Mouse (Mus musculus) right cerebral cortex, postnatal 36 days (tissue): Measurements from ENCODE around the gene Krtap13.
"Not testable (repeated sequence)": the region's sequence is repeated elsewhere in the genome, so short reads cannot be mapped to it uniquely, and the experiment has no call there.

ENCODE experiments used
- DNase-seq, 2 experiments: peaks; one replicate each; pipeline ENCODE4 v3.0.0; 2022; ENCODE audit warnings: low spot score in 2 of 2, mixed read lengths in 1 of 2

Gene Krtap13

DNA sequence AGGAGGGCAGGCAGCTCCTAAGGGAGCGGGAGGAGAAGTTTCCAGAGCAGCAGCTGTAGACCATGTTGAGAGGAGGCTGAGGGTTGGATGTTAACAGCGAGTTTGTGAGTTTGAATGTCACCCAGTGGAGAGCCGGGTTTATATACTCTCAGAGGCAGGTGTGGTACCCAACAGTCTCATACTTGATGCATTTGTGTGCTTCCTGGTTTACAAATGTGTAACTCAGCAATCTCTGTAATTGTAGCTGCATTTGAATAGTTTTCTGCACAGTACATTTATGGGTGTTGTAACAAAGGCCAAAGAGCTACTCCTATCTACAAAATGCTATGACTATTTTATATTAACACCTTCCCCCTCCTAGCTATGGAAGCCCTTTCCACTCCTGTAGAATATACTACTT is at the start of gene Krtap13:
Gene Krtap13 (minus strand): TSS at position 101 of the 400 bp plus-strand sequence.
- DNase-seq: not testable (repeated sequence)

- no peak for DNase-seq
These were observed 35.4 kb upstream of the Krtap13 start for GRCm38 (mm10) chr16:88786786-88787185.

- no peak for DNase-seq
These were observed 26.2 kb upstream of the Krtap13 start, which contains the start of gene Gm5965 for GRCm38 (mm10) chr16:88777596-88777995. Gene Gm5965, plus strand, starts transcription at chr16:88777896.

GRCm38 (mm10) chr16:88774106-88774505 is 22.7 kb upstream of the Krtap13 start, which contains the start of gene 2310057N15Rik:
Gene 2310057N15Rik, minus strand, starts transcription at chr16:88774206.
- DNase-seq: no peak

DNA sequence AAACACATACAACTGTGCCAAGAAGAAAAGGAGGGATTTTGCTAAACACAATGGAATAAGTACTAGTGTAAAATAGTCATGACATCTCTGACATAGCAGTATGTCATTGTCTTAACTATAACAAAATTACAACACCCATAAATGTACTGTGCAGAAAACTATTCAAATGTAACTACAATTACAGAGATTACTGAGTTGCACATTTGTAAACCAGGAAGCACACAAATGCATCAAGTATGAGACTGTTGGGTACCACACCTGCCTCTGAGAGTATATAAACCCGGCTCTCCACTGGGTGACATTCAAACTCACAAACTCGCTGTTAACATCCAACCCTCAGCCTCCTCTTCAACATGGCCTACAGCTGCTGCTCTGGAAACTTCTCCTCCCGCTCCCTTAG is 7.1 kb upstream of the Krtap13 start, which contains the start of gene 2310034C09Rik:
Gene 2310034C09Rik (plus strand): TSS at position 301 of the 400 bp plus-strand sequence.
- not testable (repeated sequence) for DNase-seq

DNA sequence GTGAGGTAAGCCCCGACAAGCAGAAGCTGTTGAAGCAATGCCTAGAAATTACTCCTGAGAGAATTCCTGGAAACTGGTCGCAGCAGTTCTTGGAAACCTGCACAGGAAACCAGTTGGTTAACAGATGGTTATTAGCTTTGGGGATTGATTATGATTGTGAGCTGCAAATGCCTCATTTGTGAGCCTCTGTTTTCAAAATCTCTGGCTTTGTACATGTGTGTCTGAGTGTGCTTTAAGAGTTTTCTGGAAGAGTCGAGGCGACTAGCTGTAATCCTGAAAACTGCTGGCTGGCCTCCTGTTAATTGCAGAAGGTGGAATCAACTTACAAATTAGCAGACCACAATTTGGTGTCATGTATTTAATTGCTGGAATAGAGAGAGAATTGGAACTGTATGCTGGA is 3.5 kb downstream of the Krtap13 start:
- DNase-seq: no peak

GRCm38 (mm10) chr16:88744750-88745340 is 6.6 kb downstream of the Krtap13 start:
- no peak for DNase-seq

- no peak for DNase-seq
These were observed 16.0 kb downstream of the Krtap13 start for GRCm38 (mm10) chr16:88735391-88735790.

- DNase-seq: no peak
These were observed 22.6 kb downstream of the Krtap13 start, which contains the start of gene Krtap13-1 for GRCm38 (mm10) chr16:88728812-88729275. Gene Krtap13-1, plus strand, starts transcription at chr16:88728862.

- DNase-seq: no peak
These were observed 31.4 kb downstream of the Krtap13 start for GRCm38 (mm10) chr16:88720031-88720430.

GRCm38 (mm10) chr16:88716549-88716948 is 34.9 kb downstream of the Krtap13 start:
- no peak for DNase-seq

DNA sequence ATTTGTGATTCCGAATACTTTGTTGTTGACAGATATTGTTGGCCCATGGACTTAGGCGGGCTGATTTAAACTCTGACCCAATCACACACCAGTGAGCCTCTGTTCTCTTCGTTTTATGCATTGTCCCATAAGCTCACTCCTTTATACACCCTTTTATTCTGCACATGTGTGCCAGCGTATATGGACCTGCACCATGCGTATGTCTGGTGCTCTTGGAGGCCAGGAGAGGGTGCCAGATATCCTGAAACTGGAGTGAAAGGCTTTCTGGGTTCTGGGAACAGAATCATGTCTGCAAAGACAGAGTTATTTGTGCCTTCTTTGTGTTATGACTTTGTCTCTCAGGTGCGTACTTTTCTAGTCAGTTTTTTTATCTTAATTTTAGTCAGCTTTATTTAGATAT is 40.2 kb downstream of the Krtap13 start:
- DNase-seq: no peak

GRCm38 (mm10) chr16:88710757-88711156 is 40.7 kb downstream of the Krtap13 start:
- no peak for DNase-seq

GRCm38 (mm10) chr16:88707496-88708012 is 43.9 kb downstream of the Krtap13 start, which contains the start of gene 2310061N02Rik:
Gene 2310061N02Rik, minus strand, starts transcription at chr16:88707962.
- no peak for DNase-seq

DNA sequence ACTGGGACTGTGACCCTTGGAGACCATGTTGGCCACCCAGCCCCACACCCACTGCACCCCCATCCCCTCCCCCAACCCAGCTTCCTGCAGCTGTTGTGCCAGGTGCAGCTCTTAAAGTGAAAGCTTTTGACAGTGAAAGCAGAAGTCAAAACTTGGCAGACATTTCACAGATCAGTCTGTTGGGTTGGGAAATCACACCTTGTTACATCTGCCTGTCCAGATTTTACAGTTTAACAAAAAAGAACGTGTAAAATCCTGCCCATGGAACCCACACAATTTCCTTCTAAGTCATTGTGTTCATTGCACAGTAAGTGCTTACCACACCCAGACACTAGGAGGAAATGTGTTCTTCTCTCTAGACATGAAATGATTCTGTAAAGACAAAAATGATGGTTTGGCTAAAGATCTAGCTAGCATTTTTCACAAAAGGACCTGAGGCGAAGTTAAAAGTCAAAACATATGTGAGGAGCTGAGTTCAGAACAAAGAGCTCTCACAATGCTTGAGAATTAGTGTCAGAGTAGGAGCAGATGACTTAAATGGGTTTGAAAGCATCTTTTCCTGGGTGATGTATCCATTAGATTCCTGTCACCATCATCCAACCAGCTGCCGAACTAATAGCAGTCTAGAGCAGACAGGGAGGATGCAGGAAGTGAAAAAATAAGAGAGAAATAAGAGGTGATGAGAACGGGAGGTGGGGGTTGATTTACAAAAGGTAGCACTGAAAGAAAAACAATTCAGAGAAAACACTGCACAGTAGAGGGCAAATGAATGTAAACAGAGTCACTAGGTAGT is 50.2 kb downstream of the Krtap13 start:
- no peak for DNase-seq
